Mouse (Mus musculus): Measurements from ENCODE around the gene Ap2a2.
"Not testable (repeated sequence)": the region's sequence is repeated elsewhere in the genome, so short reads cannot be mapped to it uniquely, and the experiment has no call there.

Gene Ap2a2

DNA sequence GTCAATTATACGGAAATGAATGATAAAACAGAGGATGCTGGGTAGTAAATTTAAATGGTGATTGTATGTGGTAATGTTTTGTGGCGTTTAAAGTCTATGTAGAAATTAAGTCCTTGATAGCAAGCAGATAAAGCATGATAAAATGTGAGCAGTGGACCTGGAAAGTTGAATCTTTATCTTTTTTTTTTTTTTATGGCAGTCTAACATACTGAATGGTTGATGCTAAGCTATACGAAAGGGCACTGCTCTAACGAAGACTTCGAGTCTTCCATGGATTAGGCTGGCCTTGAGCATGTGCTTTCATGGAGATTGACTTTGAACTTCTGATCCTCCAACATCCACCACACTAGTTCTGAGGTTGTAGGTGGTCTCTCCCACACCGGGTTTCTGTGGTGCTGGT is 31.1 kb downstream of the Ap2a2 start:
- DNase-seq (ENCODE audit: low spot score): no peak

DNA sequence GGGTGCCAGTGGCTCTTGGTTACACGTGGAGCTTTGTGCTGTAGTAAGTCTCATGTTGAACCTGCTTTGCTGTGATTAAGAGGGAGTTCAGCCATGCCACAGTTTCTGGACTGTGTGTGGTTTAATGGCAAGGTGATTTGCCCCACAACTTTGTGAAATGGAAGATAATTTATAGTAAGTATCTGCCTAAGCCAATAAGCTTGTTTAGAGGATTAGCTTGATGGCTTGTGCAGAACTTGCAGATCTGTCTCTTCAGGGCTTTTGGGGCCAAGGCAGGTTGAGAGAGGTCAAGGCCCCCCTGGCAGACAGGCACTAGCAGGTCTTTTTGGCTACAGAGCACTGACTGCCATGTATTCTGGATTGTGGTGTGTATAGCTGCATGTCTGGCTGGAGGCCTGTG is 35.0 kb downstream of the Ap2a2 start:
- no peak for DNase-seq (ENCODE audit: low spot score)

DNA sequence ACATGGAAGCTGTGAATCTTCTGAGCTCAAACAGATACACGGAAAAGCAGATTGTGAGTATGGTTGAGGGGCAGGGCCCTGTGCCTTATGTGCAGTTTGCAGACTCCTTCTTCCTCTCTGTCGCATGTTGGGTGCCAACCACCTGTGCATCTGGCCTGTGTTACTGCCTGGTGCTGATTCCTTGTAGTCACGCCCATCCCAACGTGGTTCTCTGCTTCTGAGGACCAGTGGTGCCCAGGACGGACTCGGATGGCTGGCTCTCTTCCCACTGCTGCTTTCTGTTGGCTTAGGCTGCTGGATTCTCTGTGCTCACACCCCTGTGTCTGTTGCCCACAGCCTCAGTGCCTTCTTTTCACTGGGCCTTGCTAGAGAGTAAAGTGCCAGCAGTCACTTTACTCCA is 35.6 kb downstream of the Ap2a2 start:
- no peak for DNase-seq (ENCODE audit: low spot score)

- DNase-seq (ENCODE audit: low spot score): no peak
These were observed 45.7 kb downstream of the Ap2a2 start for GRCm38 (mm10) chr7:141607717-141608116.

DNA sequence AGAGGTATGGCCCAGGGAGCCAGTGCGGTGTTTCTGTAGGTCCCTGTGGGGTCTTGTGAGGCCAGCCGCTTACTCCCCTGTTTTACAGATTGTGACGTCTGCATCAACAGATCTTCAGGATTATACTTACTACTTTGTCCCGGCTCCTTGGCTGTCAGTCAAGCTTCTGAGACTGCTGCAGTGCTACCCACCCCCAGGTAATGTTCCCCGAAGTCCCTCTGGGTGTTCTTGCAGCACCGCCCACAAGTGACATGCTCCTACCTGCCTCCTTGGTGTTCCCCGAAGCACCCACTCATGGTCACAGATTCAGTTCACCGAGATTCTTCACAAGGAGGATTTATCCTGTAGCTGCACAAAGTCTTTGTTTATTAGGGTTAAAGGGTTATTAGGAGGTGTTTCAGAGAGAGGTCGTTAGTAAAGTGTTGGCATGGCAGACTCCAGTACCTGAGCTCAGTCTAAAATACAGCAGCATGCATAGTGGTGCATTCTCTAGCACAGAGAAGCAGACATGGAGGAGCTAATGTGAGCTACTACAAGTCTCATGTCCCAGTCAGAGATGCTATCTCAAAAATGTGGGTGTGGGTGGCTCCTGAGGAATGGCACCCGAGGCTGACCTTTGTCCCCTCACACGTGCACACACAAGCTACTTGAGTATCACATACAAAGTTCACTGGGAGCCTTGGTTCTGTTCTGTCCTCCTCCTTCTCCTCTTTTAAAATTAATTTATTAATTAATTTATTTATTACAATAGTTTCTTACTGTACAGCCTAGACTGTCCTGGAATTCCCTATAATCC is 47.9 kb downstream of the Ap2a2 start:
- DNase-seq (ENCODE audit: low spot score): no peak

DNA sequence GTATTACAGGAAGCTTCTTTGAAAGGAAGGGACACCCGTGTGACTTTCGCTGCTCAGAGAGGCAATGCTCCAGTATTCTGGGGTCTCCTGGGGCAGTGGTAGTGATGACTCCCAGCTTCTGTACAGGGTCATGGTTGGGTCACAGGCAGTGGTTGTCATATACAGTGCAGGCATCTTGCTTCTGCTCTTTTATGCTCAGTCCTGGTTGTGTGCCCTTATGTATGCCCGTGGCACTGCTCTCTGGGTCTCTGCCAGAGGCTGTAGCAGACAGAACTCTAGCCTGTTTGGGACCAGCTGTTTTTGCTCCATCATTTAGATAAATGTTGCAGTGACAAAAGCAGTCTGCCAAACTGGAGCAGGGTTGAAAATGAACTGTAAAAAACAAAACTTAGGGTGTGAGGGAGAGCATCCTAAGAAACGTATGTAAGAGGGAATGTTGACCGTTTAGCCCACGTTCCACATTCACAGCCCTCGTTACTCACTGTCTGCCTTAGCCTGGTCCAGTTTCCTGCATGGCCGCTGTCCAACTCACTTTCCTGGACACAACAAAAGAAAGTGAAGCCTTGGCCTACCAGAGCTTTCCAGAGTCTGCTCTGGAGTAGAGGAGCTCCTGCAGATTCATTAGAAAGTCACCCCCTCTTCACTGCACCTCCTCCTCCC is 49.9 kb downstream of the Ap2a2 start:
- no peak for DNase-seq (ENCODE audit: low spot score)

- DNase-seq (ENCODE audit: low spot score): no peak
These were observed 50.4 kb downstream of the Ap2a2 start for GRCm38 (mm10) chr7:141612371-141612760.

GRCm38 (mm10) chr7:141612791-141613190 is 50.8 kb downstream of the Ap2a2 start:
- DNase-seq (ENCODE audit: low spot score): no peak

GRCm38 (mm10) chr7:141614329-141614832 is 52.4 kb downstream of the Ap2a2 start:
- no peak for DNase-seq (ENCODE audit: low spot score)

- DNase-seq (ENCODE audit: low spot score): no peak
These were observed 62.2 kb downstream of the Ap2a2 start for GRCm38 (mm10) chr7:141624214-141624613.

DNA sequence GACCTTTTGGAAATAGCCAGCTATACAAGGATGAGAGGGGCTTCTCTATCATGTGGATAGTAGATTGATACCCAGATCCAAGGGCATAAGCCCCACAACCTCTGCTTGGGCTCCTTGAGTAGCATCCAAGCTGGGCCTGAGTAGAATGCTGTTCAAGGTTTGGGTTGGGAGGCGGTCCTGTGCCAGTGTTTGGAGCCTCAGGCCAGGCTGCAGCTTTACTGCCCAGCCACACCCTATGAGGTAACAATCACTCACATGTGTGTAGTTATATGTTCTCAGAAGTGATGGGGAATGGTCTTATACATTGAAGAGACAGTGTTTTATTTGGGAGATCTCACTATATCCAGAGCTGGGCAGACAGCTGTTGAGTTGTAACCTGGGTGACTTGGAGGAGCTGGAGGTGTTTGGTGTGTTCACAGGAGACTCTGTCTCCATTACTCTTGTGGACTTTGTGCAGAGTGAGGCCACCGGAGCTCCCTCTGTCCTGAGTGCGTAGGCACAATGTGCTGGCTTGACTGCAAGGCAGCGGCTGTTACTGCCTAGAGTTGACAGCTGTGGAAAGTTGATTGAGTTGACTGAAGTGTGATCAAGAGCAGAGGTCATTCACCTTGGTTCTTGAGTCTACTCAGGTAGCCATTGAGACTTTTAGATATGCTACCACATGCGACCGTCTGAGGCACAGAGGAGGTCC is 63.3 kb downstream of the Ap2a2 start:
- DNase-seq (ENCODE audit: low spot score): no peak

DNA sequence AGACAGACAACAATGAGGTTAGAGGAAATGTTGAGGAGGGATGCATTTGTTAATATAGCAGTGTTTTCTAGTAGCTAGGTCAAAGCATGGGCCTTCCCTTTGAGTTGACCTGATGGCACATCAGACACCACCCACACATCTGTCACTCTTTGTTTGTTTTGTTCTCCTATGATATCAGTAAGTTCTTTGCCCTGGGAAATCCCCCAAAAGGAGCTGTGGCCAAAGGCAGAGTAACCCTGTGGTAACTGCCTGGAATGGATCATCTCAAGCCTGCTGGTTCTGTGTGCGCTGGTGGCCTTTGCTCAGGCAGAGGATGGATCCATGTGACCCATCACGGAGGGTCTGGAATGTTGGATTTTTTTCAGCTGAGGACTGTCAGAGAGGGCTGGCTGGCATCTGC is 66.0 kb downstream of the Ap2a2 start:
- no peak for DNase-seq (ENCODE audit: low spot score)

- no peak for DNase-seq (ENCODE audit: low spot score)
These were observed 67.3 kb downstream of the Ap2a2 start for GRCm38 (mm10) chr7:141629241-141629640.

DNA sequence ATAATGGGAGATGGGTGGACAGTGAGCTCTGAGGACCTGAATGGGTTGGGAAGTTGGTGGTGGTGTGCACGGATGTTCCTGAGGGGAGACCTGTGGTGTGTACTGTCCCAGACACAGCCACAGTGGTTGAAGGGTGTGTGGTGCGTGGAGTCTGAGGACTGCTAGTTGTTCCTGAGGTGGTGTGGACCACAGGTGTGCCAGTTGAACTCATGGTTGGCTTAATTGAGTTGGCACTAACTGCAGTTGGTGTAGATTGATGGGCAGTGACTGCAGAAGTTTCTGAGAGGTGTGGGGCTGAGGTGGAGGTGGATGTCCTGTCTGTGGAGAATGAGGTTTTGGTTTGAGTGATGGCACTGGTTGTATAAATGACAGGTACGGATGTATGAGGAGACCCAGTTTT is 76.1 kb downstream of the Ap2a2 start:
- not testable (repeated sequence) for DNase-seq (ENCODE audit: low spot score)

DNA sequence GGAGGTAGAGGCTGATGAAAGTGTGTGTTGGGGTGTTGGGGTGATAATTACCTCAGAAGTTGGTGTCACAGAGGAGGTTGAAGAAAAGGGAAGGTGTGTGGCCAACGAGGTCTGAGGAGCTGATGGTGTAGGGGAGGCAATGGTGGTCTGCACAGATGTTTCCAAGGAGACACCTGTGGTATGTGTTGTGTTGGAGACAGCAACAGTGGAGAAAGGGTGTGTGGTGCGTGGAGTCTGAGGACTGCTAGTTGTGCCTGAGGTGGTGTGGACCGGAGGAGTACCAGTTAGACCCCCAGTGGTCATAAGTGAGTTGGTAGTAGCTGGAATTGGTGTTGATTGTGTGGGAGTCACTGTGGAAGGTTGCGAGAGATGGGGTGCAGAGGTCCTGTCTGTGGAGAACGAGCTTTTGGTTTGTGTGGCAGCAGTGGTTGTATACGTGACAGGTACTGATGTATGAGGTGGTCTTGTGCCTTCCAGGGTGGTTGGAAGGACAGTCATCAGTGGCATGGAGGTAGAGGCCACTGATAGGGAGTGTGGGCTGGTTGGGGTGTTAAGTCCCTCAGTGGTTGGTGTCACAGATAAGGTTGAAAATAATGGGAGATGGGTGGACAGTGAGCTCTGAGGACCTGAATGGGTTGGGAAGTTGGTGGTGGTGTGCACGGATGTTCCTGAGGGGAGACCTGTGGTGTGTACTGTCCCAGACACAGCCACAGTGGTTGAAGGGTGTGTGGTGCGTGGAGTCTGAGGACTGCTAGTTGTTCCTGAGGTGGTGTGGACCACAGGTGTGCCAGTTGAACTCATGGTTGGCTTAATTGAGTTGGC is 76.8 kb downstream of the Ap2a2 start:
- not testable (repeated sequence) for DNase-seq (ENCODE audit: low spot score)

- DNase-seq (ENCODE audit: low spot score): not testable (repeated sequence)
These were observed 77.4 kb downstream of the Ap2a2 start for GRCm38 (mm10) chr7:141639335-141639890.

DNA sequence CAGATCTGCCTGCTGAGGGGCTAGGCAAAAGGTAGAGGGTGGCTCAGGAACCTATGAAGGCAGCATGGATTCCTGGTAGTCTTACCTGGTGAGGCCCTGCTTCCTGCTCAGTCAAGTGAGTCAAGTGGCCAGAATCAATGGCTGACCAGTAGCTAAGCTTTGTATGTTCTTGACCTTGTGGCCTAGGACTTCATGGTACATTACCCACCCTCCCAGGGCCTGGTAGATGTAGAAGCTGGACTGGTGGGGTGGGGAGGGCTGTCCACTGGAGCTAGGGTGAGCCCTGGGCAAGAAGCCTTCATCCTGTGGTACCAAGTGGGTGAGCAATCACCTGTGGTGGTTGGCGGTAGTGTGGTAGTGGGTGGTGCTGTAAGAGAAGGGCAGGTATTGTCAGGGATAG is 80.4 kb downstream of the Ap2a2 start:
- no peak for DNase-seq (ENCODE audit: low spot score)

GRCm38 (mm10) chr7:141643160-141643559 is 81.2 kb downstream of the Ap2a2 start:
- no peak for DNase-seq (ENCODE audit: low spot score)

DNA sequence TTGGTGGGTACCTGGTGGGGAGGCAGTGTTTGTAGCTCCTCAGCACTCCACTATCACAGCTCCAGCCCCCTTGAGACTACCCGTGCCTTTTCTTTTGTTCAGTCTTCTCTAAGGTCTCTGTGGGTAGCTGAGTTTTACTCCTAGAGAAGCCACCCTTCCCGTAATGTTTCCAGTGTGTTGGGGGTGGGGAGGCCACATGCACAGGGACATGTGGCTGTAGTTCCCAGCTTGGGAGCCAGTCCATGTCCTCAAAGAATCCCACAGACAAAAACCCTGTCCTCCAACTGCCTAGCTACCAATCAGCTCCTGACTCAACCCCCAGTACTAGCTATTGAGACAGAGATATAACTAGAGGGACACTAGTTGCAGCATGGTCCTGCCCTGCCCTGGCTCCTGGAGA is 85.1 kb downstream of the Ap2a2 start:
- no peak for DNase-seq (ENCODE audit: low spot score)

- no peak for DNase-seq (ENCODE audit: low spot score)
These were observed 85.8 kb downstream of the Ap2a2 start for GRCm38 (mm10) chr7:141647815-141648214.

GRCm38 (mm10) chr7:141652191-141652590 is 90.2 kb downstream of the Ap2a2 start:
- no peak for DNase-seq (ENCODE audit: low spot score)

DNA sequence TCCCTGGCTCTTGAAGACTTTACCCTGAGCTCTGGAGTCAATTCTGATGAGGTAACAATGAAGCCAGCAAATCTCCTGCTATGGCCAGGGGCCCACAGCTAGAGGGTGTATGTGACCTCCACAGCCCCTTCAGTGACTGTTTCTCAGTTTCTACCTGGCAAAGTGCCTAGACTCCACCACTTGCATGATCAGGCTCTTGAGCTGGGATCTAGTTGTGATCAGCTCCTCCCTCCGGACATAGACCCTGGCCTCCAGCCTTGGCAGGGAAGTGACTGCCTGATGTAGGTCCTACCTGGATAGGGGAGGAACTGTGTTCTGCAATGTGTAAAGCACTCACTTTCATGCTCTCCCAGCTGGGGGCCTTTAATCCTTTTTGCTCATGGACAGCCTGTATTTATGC is 98.4 kb downstream of the Ap2a2 start:
- no peak for DNase-seq (ENCODE audit: low spot score)

Data from testis, postnatal 10 days (tissue).